Mouse (Mus musculus): ENCODE results near the gene Ltb4r1.

Gene Ltb4r1

GRCm38 (mm10) chr14:55782361-55782960 lies 16.7 kb downstream of the Ltb4r1 start:
- no peak for ATAC-seq (ENCODE audit: insufficient number of reproducible peaks, low FRiP score, low TSS enrichment)

- no peak for ATAC-seq (ENCODE audit: insufficient number of reproducible peaks, low FRiP score, low TSS enrichment)
Measured at GRCm38 (mm10) chr14:55783171-55783957, 17.6 kb downstream of the Ltb4r1 start.

GRCm38 (mm10) chr14:55783958-55784235 lies 18.1 kb downstream of the Ltb4r1 start, which contains the start of gene Adcy4:
Gene Adcy4, minus strand, starts transcription at chr14:55784095.
- ATAC-seq (ENCODE audit: insufficient number of reproducible peaks, low FRiP score, low TSS enrichment) = no peak

GRCm38 (mm10) chr14:55785195-55785594 lies 19.4 kb downstream of the Ltb4r1 start:
- no peak for ATAC-seq (ENCODE audit: insufficient number of reproducible peaks, low FRiP score, low TSS enrichment)

GRCm38 (mm10) chr14:55787731-55788130 lies 22.0 kb downstream of the Ltb4r1 start:
- no peak for ATAC-seq (ENCODE audit: insufficient number of reproducible peaks, low FRiP score, low TSS enrichment)

GRCm38 (mm10) chr14:55788256-55789050 lies 22.7 kb downstream of the Ltb4r1 start, which contains the start of gene Ripk3:
Gene Ripk3, minus strand, starts transcription at chr14:55788865.
- ATAC-seq (ENCODE audit: insufficient number of reproducible peaks, low FRiP score, low TSS enrichment) = no peak

GRCm38 (mm10) chr14:55793461-55793860 lies 27.7 kb downstream of the Ltb4r1 start:
- no peak for ATAC-seq (ENCODE audit: insufficient number of reproducible peaks, low FRiP score, low TSS enrichment)

- no peak for ATAC-seq (ENCODE audit: insufficient number of reproducible peaks, low FRiP score, low TSS enrichment)
Measured at GRCm38 (mm10) chr14:55793946-55794345, 28.2 kb downstream of the Ltb4r1 start.

GRCm38 (mm10) chr14:55795380-55796163 lies 29.8 kb downstream of the Ltb4r1 start:
- no peak for ATAC-seq (ENCODE audit: insufficient number of reproducible peaks, low FRiP score, low TSS enrichment)

- ATAC-seq (ENCODE audit: insufficient number of reproducible peaks, low FRiP score, low TSS enrichment) = no peak
Measured at GRCm38 (mm10) chr14:55814885-55815284, 49.1 kb downstream of the Ltb4r1 start.

- no peak for ATAC-seq (ENCODE audit: insufficient number of reproducible peaks, low FRiP score, low TSS enrichment)
Measured at GRCm38 (mm10) chr14:55815310-55815751, 49.6 kb downstream of the Ltb4r1 start.
